Mouse (Mus musculus): Measurements from ENCODE around the gene Tenm3. TPM values are rescaled to one million over a fixed set of nuclear protein-coding genes. Genes with fewer than 3 reads are reported as not detected.
A peak's percentile ranks its signal among the peaks of the same experiment; 100 is the strongest.

Tenm3 gene
- polyA plus RNA-seq, 1 experiment from 2014 or later, result 48.5 TPM

- Histone ChIP-seq H3K4me1 (peaks cover 36% of the 10 kb centered on the region), H3K36me3 (no peaks in the 10 kb centered on the region), H3K27me3 (ENCODE audit: low read depth, poor library complexity, severe bottlenecking) (peaks cover 35% of the 10 kb centered on the region), H3K9me3 (replicated peaks) (no peaks in the 10 kb centered on the region), H3K27ac (no peak overlapping the region), H3K4me3 (peak overlapping the region; percentile 83)
- DNase-seq (ENCODE audit: low spot score), result no peak
- 6% methylated on average over 4 of the region's 4 CpGs for WGBS
Measured at GRCm38 (mm10) chr8:48842035-48842434, 1.7 kb downstream of the Tenm3 start.

DNA sequence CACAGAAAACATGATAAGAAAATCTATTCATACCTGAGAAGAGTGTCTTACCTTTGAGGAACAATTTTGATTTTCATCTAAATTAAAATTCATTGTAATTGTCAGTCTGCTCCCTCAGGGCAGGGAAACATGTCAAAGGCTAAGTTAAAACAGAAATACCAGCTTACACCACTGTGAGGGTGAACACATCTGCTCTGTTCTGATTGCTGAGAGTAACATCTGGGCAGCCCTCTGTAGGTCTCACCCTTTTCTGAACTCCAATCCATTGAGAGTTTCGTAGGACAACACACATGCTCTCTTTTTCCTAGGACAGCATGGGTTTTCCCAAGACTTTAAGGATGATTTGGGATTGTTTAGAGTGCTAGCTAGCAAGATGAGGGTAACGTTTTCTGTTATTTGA is 8.0 kb downstream of the Tenm3 start:
- DNase-seq (ENCODE audit: low spot score), result no peak
- Histone ChIP-seq H3K9me3 (replicated peaks) (no peaks in the 10 kb centered on the region), H3K4me3 (no peak overlapping the region), H3K4me1 (peaks cover 3% of the 10 kb centered on the region; the same call in 1 of the 2 replicates), H3K36me3 (no peaks in the 10 kb centered on the region), H3K27ac (no peak overlapping the region), H3K27me3 (ENCODE audit: low read depth, poor library complexity, severe bottlenecking) (no peaks in the 10 kb centered on the region)
- 60% methylated on average over 2 of the region's 2 CpGs for WGBS

GRCm38 (mm10) chr8:48827454-48827853 is 16.3 kb downstream of the Tenm3 start:
- no peaks in the 10 kb centered on the region for H3K9me3 ChIP-seq (replicated peaks)
- WGBS, result 53% methylated on average over 9 of the region's 9 CpGs
- H3K4me3 ChIP-seq, result no peak overlapping the region
- no peaks in the 10 kb centered on the region for H3K36me3 ChIP-seq
- no peak for DNase-seq (ENCODE audit: low spot score)
- H3K27ac ChIP-seq, result 0 out of 2 replicates have a peak overlapping the region, but pooled peaks have one; percentile 6
- no peaks in the 10 kb centered on the region for H3K27me3 ChIP-seq (ENCODE audit: low read depth, poor library complexity, severe bottlenecking)
- H3K4me1 ChIP-seq, result peaks cover 11% of the 10 kb centered on the region

DNA sequence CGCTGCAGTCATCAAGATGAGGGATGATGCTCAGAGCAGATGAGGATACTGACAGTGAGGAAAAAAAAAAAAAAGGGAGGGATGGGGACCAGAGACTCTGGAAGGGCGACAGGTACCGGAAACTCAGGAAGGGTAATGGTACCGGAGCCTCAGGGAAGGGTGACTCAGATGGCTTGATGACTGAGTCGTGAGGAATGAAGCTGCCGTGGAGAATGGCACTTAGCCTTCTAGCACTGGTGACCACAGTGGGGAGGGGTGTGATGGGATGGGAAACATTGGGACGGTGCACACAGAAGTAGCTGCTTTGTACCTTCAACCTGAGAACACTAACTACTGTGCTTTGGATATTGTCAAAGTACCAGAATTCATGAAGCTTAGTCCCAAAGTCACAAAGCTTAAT is 18.1 kb downstream of the Tenm3 start:
- Histone ChIP-seq H3K27ac (no peak overlapping the region), H3K36me3 (no peaks in the 10 kb centered on the region), H3K9me3 (replicated peaks) (no peaks in the 10 kb centered on the region), H3K4me1 (peaks cover 11% of the 10 kb centered on the region), H3K27me3 (ENCODE audit: low read depth, poor library complexity, severe bottlenecking) (no peaks in the 10 kb centered on the region), H3K4me3 (no peak overlapping the region)
- DNase-seq (ENCODE audit: low spot score), result no peak
- WGBS, result 86% methylated on average over 7 of the region's 7 CpGs

DNA sequence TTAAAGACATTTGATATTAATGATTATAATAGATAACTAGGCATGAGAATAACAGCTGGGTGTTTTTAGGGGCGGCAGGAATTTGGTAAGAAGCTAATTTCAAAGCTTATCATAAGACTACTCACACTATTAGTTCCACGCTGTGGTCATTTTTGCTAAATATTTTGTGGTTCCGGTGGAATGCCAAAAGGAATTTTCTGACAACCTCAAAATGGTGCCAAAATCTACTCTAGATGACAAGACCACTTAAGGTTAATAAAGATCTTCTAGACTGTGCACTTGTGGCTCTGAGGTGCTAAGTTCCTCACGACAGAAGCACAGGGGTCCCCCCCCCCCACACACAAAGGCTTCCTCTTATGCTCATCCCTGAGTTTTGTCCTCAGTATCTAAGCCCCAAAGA is 21.5 kb downstream of the Tenm3 start:
- H3K4me3 ChIP-seq, result no peak overlapping the region
- DNase-seq (ENCODE audit: low spot score), result no peak
- H3K27me3 ChIP-seq (ENCODE audit: low read depth, poor library complexity, severe bottlenecking), result no peaks in the 10 kb centered on the region
- H3K9me3 ChIP-seq (replicated peaks), result no peaks in the 10 kb centered on the region
- no peaks in the 10 kb centered on the region for H3K36me3 ChIP-seq
- no peak overlapping the region for H3K27ac ChIP-seq
- H3K4me1 ChIP-seq, result peaks cover 26% of the 10 kb centered on the region
- WGBS, result 88% methylated on average over 4 of the region's 4 CpGs

- H3K9me3 ChIP-seq (replicated peaks), result no peaks in the 10 kb centered on the region
- no peak for DNase-seq (ENCODE audit: low spot score)
- WGBS, result 33% methylated on average over 6 of the region's 6 CpGs
- no peak overlapping the region for H3K27ac ChIP-seq
- no peaks in the 10 kb centered on the region for H3K27me3 ChIP-seq (ENCODE audit: low read depth, poor library complexity, severe bottlenecking)
- no peaks in the 10 kb centered on the region for H3K36me3 ChIP-seq
- H3K4me1 ChIP-seq, result peaks cover 23% of the 10 kb centered on the region
- no peak overlapping the region for H3K4me3 ChIP-seq
Measured at GRCm38 (mm10) chr8:48819962-48820361, 23.8 kb downstream of the Tenm3 start.

DNA sequence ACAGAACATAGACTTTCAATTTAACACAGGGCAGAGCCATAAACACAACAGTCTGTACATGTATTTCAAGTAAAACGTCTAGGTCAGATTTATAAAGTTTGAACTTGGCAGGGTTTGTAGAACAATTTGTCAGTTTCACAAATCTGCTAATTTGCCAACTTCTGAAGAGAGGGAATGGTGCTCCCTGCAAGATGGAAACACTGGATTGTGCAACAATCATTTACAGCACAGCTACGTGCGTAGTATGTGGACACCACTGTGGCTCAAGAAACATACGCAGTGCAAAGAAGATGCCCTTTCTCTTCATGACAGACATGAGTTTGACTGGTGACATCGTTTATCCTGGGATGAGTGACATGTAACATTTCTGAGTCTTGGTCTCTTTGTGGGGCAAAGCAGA is 24.4 kb downstream of the Tenm3 start:
- H3K27me3 ChIP-seq (ENCODE audit: low read depth, poor library complexity, severe bottlenecking), result no peaks in the 10 kb centered on the region
- H3K4me1 ChIP-seq, result peaks cover 23% of the 10 kb centered on the region
- no peak for DNase-seq (ENCODE audit: low spot score)
- no peak overlapping the region for H3K4me3 ChIP-seq
- WGBS, result 55% methylated on average over 5 of the region's 5 CpGs
- H3K36me3 ChIP-seq, result no peaks in the 10 kb centered on the region
- no peak overlapping the region for H3K27ac ChIP-seq
- H3K9me3 ChIP-seq (replicated peaks), result no peaks in the 10 kb centered on the region

- 57% methylated on average over 13 of the region's 13 CpGs for WGBS
- no peak overlapping the region for H3K4me3 ChIP-seq
- H3K27ac ChIP-seq, result no peak overlapping the region
- no peaks in the 10 kb centered on the region for H3K27me3 ChIP-seq (ENCODE audit: low read depth, poor library complexity, severe bottlenecking)
- no peak for DNase-seq (ENCODE audit: low spot score)
- H3K4me1 ChIP-seq, result peaks cover 29% of the 10 kb centered on the region
- no peaks in the 10 kb centered on the region for H3K36me3 ChIP-seq
- no peaks in the 10 kb centered on the region for H3K9me3 ChIP-seq (replicated peaks)
Measured at GRCm38 (mm10) chr8:48816941-48817340, 26.8 kb downstream of the Tenm3 start.

GRCm38 (mm10) chr8:48812196-48812741 is 31.5 kb downstream of the Tenm3 start:
- Histone ChIP-seq H3K27ac (no peak overlapping the region), H3K9me3 (replicated peaks) (no peaks in the 10 kb centered on the region), H3K27me3 (ENCODE audit: low read depth, poor library complexity, severe bottlenecking) (no peaks in the 10 kb centered on the region), H3K36me3 (no peaks in the 10 kb centered on the region), H3K4me1 (0 out of 2 replicates have a peak, but pooled peaks cover 5% of the 10 kb centered on the region), H3K4me3 (no peak overlapping the region)
- WGBS, result 86% methylated on average over 1 of the region's 1 CpGs
- DNase-seq (ENCODE audit: low spot score), result peak; percentile 26

GRCm38 (mm10) chr8:48810615-48811014 is 33.1 kb downstream of the Tenm3 start:
- WGBS, result 79% methylated on average over 1 of the region's 1 CpGs
- no peaks in the 10 kb centered on the region for H3K36me3 ChIP-seq
- H3K9me3 ChIP-seq (replicated peaks), result no peaks in the 10 kb centered on the region
- DNase-seq (ENCODE audit: low spot score), result peak; percentile 11
- H3K27ac ChIP-seq, result no peak overlapping the region
- H3K27me3 ChIP-seq (ENCODE audit: low read depth, poor library complexity, severe bottlenecking), result no peaks in the 10 kb centered on the region
- no peak overlapping the region for H3K4me3 ChIP-seq
- 0 out of 2 replicates have a peak, but pooled peaks cover 5% of the 10 kb centered on the region for H3K4me1 ChIP-seq

DNA sequence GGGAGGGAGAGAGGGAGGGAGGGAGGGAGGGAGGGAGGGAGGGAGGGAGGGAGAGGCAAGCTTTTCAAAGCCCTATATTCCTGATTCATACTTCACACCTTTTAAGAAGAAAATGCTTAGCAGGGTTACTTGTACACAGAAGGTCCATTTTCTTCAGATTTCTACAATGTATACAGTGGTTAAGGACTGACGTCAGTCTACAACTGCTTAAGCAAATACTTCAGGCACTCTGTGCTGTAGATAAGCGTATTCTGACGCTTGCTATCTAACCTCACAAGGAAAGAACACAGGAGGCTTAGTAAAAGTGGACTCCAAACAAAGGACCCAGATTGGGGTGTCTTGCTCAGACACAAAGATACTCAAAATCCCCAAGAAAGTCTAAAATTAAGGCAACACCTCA is 34.6 kb downstream of the Tenm3 start:
- 74% methylated on average over 3 of the region's 3 CpGs for WGBS
- Histone ChIP-seq H3K27me3 (ENCODE audit: low read depth, poor library complexity, severe bottlenecking) (no peaks in the 10 kb centered on the region), H3K4me3 (no peak overlapping the region), H3K9me3 (replicated peaks) (no peaks in the 10 kb centered on the region), H3K36me3 (no peaks in the 10 kb centered on the region), H3K27ac (no peak overlapping the region), H3K4me1 (0 out of 2 replicates have a peak, but pooled peaks cover 5% of the 10 kb centered on the region)
- peak; percentile 11 for DNase-seq (ENCODE audit: low spot score)

DNA sequence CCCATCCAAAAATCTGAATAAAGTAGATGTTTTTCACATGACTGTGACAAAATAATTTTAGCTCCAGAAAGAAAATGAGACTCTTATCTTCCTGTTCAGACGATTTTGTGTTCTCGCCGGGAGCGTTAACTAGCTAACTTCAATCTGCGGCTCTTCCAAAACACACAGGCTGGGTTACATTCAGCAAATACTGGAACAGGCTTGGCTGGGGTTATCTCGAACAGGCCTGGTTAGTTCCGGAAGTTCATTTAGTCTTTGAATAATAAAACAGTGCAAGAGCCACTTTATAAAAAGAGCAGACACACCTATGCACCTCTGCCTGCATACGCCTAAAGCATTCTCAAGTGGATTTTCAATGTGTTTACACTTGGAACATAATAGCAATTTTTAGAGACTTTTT is 40.7 kb downstream of the Tenm3 start:
- Histone ChIP-seq H3K4me3 (no peak overlapping the region), H3K27me3 (ENCODE audit: low read depth, poor library complexity, severe bottlenecking) (no peaks in the 10 kb centered on the region), H3K27ac (no peak overlapping the region), H3K4me1 (peaks cover 33% of the 10 kb centered on the region), H3K9me3 (replicated peaks) (no peaks in the 10 kb centered on the region), H3K36me3 (no peaks in the 10 kb centered on the region)
- WGBS, result 87% methylated on average over 8 of the region's 8 CpGs
- DNase-seq (ENCODE audit: low spot score), result no peak

DNA sequence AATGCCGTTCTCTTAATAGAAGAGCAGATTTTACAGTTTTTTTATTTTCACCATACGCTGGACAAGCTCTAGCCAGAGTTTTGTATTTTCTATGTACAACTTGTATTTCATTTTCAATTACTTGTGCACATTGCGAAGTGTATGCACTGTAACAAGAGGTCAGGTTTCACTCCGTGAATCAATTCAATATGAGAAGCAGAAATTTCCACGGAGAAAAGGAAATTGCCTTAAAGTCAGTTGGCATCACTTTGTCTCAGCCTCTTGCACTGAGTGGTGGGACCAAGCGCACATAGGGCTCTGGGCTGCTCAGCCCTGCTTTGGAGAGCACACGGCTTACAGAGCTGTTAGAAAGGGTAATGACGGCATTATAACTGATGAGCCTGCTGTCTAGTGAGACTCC is 41.5 kb downstream of the Tenm3 start:
- H3K27ac ChIP-seq, result no peak overlapping the region
- no peak for DNase-seq (ENCODE audit: low spot score)
- no peaks in the 10 kb centered on the region for H3K27me3 ChIP-seq (ENCODE audit: low read depth, poor library complexity, severe bottlenecking)
- no peak overlapping the region for H3K4me3 ChIP-seq
- 68% methylated on average over 8 of the region's 8 CpGs for WGBS
- no peaks in the 10 kb centered on the region for H3K9me3 ChIP-seq (replicated peaks)
- H3K36me3 ChIP-seq, result no peaks in the 10 kb centered on the region
- peaks cover 33% of the 10 kb centered on the region for H3K4me1 ChIP-seq

- Histone ChIP-seq H3K36me3 (no peaks in the 10 kb centered on the region), H3K4me1 (peaks cover 48% of the 10 kb centered on the region), H3K4me3 (no peak overlapping the region), H3K27me3 (ENCODE audit: low read depth, poor library complexity, severe bottlenecking) (no peaks in the 10 kb centered on the region), H3K9me3 (replicated peaks) (no peaks in the 10 kb centered on the region), H3K27ac (no peak overlapping the region)
- DNase-seq (ENCODE audit: low spot score), result no peak
- 95% methylated on average over 5 of the region's 5 CpGs for WGBS
Measured at GRCm38 (mm10) chr8:48797955-48798359, 45.8 kb downstream of the Tenm3 start.
